Mouse (Mus musculus) small intestine, adult 2 months (tissue): Measurements from ENCODE around the gene Lix1l. TPM values are rescaled to one million over a fixed set of nuclear protein-coding genes. Genes with fewer than 3 reads are reported as not detected.

Experiments
- H3K27ac ChIP-seq: fragments of 200-500 bp; 2 replicates; pipeline ENCODE4 v1.5.1; 2012; ENCODE audit warnings: low read depth, low read length, control low read depth, inconsistent platforms; ENCODE audit not compliant: insufficient read depth
- H3K27me3 ChIP-seq: fragments of 200-500 bp; 2 replicates; pipeline ENCODE4 v1.6.1; 2012; ENCODE audit warnings: mild to moderate bottlenecking, moderate library complexity, low read length, inconsistent platforms; ENCODE audit not compliant: control insufficient read depth, insufficient read depth
- H3K36me3 ChIP-seq: fragments of 200-500 bp; 2 replicates; pipeline ENCODE4 v1.6.1; 2012; ENCODE audit warnings: mild to moderate bottlenecking, low read length, control low read depth, inconsistent platforms; ENCODE audit not compliant: control insufficient read depth, insufficient read depth
- H3K4me1 ChIP-seq: fragments of 200-500 bp; 2 replicates; pipeline ENCODE4 v1.6.1; 2012; ENCODE audit warnings: low read length, inconsistent platforms, mixed read lengths; ENCODE audit not compliant: control insufficient read depth, insufficient read depth, insufficient read length
- H3K4me3 ChIP-seq: fragments of 200-500 bp; 2 replicates; pipeline ENCODE4 v1.5.1; 2012; ENCODE audit warnings: low read depth, mild to moderate bottlenecking, control low read depth, inconsistent platforms, low read length, moderate library complexity
- CTCF ChIP-seq: fragments of 200-500 bp; IDR thresholded peaks from 2 replicates; pipeline ENCODE4 v1.5.1; 2012; ENCODE audit warnings: low read depth, mild to moderate bottlenecking, control low read depth, inconsistent platforms, low read length, moderate library complexity, mixed read lengths; ENCODE audit not compliant: insufficient replicate concordance, insufficient read length; ENCODE audit errors: extremely low read depth
- POLR2A ChIP-seq: fragments of 200-500 bp; IDR thresholded peaks from 2 replicates; pipeline ENCODE4 v1.6.1; 2012; ENCODE audit warnings: low read depth, mild to moderate bottlenecking, control low read depth, inconsistent platforms, low read length, moderate library complexity
- WGBS: fragments of 180-500 bp; shearing (Covaris S2); methylation state at CpG from one replicate; pipeline ENCODE4 v1.1.7; 2018; 5-methylcytosine and 5-hydroxymethylcytosine counted together
- polyA plus RNA-seq: library from polyadenylated mRNA; depleted of rRNA; stranded (reverse); fragments of >200 nt; gene quantifications from 2 replicates; pipeline ENCODE4 v1.2.3, GENCODE M21; 2012

Gene Lix1l
- polyA plus RNA-seq, 1 experiment: 7.6 TPM

DNA sequence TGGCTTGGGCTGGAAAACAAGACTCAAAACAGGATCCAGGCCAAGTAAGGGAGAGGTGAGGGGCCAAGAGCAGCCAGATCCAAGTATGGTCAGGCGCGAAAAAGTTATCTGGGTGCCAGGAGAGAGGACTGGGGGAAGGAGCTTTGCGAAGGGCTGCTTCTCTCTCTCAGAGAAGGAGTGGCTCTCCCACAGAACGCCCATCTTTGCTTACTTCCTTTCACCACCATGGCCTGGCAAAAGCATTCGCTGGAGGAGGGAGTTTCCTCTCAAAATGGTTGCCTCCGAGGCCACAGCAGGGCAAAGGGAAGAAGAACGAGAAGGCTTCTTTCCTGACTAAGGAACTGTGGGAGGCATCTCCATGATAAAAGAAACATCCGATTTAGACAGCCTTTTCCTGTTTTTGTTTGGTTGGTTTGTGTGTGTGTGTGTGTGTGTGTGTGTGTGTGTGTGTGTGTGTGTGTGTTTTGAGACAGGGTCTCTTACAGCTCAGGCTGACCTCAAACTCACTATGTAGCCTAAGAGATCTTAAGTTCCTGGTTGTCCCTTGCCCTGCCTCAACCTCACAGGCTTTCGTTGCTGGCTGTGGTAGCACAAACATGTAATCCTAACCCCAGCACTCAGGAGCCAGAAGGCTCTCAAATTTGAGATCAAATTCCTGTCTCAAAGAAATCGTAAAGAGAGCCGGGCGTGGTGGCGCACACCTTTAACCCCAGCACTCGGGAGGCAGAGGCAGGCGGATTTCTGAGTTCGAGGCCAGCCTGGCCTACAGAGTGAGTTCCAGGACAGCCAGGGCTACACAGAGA is 28.9 kb upstream of the Lix1l start:
- 47% methylated on average over 16 of the region's 16 CpGs for WGBS
- peaks cover 30% of the 10 kb centered on the region for H3K4me1 ChIP-seq
- peak overlapping the region; percentile 48 for H3K27ac ChIP-seq
- TF ChIP-seq POLR2A (no peak), CTCF (no peak)
- H3K27me3 ChIP-seq: no peaks in the 10 kb centered on the region
- H3K4me3 ChIP-seq: no peak overlapping the region
- no peaks in the 10 kb centered on the region for H3K36me3 ChIP-seq

GRCm38 (mm10) chr3:96573611-96574511 is 27.1 kb upstream of the Lix1l start:
- TF ChIP-seq POLR2A (no peak), CTCF (no peak)
- no peaks in the 10 kb centered on the region for H3K36me3 ChIP-seq
- 72% methylated on average over 19 of the region's 19 CpGs for WGBS
- no peak overlapping the region for H3K4me3 ChIP-seq
- peak overlapping the region; percentile 91 for H3K27ac ChIP-seq
- H3K27me3 ChIP-seq: no peaks in the 10 kb centered on the region
- peaks cover 31% of the 10 kb centered on the region for H3K4me1 ChIP-seq

DNA sequence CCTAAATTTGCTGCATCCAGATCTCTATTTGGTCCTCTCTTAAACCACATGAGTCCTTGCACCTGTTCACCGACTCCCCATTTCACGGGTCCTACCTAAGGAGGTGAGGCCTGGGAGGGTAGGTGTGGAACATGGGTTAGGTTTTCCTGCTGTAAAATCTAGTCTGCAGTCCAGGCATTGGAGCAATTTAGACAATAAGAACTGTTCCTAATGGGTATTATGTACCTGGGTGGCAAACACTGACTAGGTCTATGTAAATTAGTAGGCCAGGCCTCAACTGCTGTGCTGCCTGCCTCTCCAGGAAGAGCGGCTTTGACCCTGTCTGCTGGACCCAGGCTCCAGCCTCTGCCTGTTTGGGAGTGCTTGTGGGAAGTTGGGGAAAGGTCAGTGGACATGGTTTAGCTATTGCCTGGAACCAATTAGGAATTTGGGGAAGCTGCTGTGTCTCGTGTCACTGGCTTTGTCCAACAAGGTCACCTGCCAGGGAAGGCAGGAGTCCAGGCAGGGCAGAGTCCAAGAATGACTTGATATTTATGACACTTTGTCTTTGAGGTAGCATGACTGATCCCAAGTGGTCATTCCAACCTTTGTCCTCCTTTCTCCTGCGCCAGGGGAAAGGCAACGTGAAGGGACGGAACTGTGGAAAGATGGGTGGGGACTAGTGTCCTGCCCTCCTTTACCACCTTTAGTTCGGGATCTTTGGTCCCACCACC is 25.5 kb upstream of the Lix1l start:
- Histone ChIP-seq H3K4me3 (peak overlapping the region; percentile 51), H3K36me3 (no peaks in the 10 kb centered on the region), H3K27me3 (no peaks in the 10 kb centered on the region), H3K4me1 (peaks cover 33% of the 10 kb centered on the region), H3K27ac (peak overlapping the region; percentile 100)
- TF ChIP-seq POLR2A (no peak), CTCF (no peak)
- 23% methylated on average over 8 of the region's 8 CpGs for WGBS

- peak overlapping the region; percentile 51 for H3K4me3 ChIP-seq
- no peaks in the 10 kb centered on the region for H3K36me3 ChIP-seq
- no peaks in the 10 kb centered on the region for H3K27me3 ChIP-seq
- H3K4me1 ChIP-seq: peaks cover 33% of the 10 kb centered on the region
- TF ChIP-seq POLR2A (no peak; the same call in 1 of the 2 replicates), CTCF (no peak)
- 5% methylated on average over 14 of the region's 14 CpGs for WGBS
- H3K27ac ChIP-seq: peak overlapping the region; percentile 100
Observed at GRCm38 (mm10) chr3:96576005-96576658, 24.8 kb upstream of the Lix1l start.

DNA sequence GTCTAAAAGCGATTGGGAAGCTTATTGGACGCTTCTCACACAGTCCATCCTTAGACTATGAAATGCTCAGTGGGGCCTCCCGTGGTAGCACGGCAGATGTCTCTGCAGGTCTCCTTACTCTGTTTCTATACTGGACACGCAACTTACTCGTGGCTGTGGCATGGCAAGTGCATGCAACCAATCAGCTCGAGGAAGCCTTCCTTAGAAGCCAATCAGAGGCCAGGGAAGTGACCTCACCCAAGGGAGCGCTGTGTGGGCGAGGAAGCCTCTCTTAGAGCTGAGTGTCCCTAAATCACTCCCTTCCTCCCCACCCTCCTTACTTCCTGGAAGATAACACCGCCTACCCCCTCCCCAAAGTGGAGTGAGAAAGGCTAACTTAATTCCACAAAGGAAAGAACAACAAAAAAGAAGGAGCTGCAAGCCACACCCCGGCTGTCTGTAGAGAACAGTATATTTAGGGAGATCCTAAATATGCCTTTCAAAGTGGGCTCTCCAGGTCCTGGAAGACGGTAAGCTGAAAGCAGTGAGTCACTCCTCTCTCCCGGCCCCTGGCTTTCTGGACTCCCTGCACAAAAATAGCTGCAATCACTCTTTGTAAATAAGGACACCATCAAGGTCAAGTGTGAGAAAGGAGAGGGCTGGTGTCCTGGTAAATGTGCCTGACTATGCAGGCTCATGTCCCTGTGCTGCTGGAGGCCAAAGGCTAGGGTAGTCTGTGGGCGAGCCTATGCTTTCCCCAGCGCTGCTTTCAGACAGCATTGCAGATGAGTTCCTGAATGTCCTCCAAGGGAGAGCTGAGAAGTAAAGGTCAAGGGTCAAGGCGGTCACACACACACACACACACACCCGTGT is 24.0 kb upstream of the Lix1l start, which contains the start of gene Gm16253:
TSS of gene Gm16253 (plus strand) at position 295 of the 852 bp plus-strand sequence.
- 4% methylated on average over 17 of the region's 17 CpGs for WGBS
- Histone ChIP-seq H3K36me3 (no peaks in the 10 kb centered on the region), H3K27me3 (no peaks in the 10 kb centered on the region), H3K27ac (peak within 1 kb of the TSS; percentile 100), H3K4me3 (peak within 1 kb of the TSS; percentile 51), H3K4me1 (peaks cover 27% of the 10 kb centered on the region)
- peak; percentile 45; the same call in 1 of the 2 replicates for TF ChIP-seq POLR2A
- no peak; the same call in 1 of the 2 replicates for TF ChIP-seq CTCF
